Comparison of ENCODE assay signal across 1 mouse cellular context in the genomic region with DNA sequence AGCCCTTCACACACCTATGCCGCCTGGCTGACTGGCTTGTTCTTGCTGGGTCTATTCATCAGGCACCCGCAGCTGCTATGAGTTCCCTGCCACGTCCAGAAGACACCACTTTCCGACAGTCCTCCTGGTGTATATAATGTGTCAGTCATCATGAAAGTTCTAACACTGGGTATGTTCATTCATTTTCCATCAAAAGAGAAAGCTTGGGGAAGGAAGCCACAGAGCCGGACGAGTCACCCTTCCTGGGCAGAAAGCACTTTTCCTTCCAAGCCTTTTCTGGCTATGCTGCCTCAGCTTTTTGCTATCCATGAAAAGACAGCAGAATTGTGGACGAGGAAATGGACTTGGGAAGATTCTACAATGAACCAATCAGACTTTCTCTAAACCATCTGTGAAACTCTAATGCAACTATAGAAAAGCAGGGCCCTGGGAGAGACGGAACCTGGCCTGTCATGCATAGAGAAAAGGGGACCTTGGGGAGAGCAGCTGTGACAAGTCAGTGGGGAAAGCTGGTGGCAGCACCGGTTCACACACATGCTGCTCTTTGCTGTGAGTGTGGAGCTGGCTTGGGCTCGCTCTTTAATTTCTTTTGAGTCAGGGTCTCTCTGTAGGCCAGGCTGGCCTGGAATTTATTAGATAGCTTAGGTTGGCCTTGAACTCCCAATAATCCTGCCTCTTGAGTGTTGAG.
TF ChIP-seq lines count a peak whose summit lies in the region.

No protein-coding gene starts in this region.

TF ChIP-seq in CH12.LX, 34 proteins besides CTCF, POLR2A, EP300 and RAD21 (continued from another document):
- peak; percentile 76; the same call in 1 of the 2 replicates for TF ChIP-seq MXI1 (IDR thresholded peaks at IDR 0.05; ENCODE audit: low read depth, low read length)
- peak; percentile 71 for TF ChIP-seq MAFK (IDR thresholded peaks at IDR 0.05; ENCODE audit: insufficient replicate concordance, low read length)
- peak; percentile 24; the same call in 1 of the 2 replicates for TF ChIP-seq MYC (IDR thresholded peaks at IDR 0.05; ENCODE audit: low read depth, low read length)
- TF ChIP-seq SIN3A (IDR thresholded peaks at IDR 0.05; ENCODE audit: low read length) = peak; percentile 53
- peak; percentile 66 for TF ChIP-seq IRF4 (IDR thresholded peaks at IDR 0.05; ENCODE audit: low read depth, low read length)
